Mouse (Mus musculus) kidney, embryonic 15.5 days (tissue): ENCODE data around the gene Malsu1. TPM values are rescaled to one million over a fixed set of nuclear protein-coding genes. Genes with fewer than 3 reads are reported as not detected.

ENCODE experiments used
- ATAC-seq: fragments of 200-750 bp; cut with Nextera tagmentation; replicated peaks from 2 replicates; pipeline ENCODE4 v1.8.0; 2017; ENCODE audit warnings: moderate TSS enrichment; ENCODE audit not compliant: low FRiP score
- H3K27ac ChIP-seq: fragments of 300-500 bp; sonication (generic); 2 replicates; pipeline ENCODE4 v1.5.1; 2015; ENCODE audit warnings: mild to moderate bottlenecking, inconsistent platforms
- H3K27me3 ChIP-seq: fragments of 300-500 bp; sonication (generic); 2 replicates; pipeline ENCODE4 v1.6.1; 2015; ENCODE audit warnings: inconsistent platforms
- H3K36me3 ChIP-seq: fragments of 300-500 bp; sonication (generic); 2 replicates; pipeline ENCODE4 v1.6.1; 2015; ENCODE audit warnings: inconsistent platforms
- H3K4me1 ChIP-seq: fragments of 300-500 bp; sonication (generic); 2 replicates; pipeline ENCODE4 v1.6.1; 2015; ENCODE audit warnings: inconsistent platforms
- H3K4me2 ChIP-seq: fragments of 300-500 bp; sonication (generic); 2 replicates; pipeline ENCODE4 v1.6.1; 2015; ENCODE audit warnings: moderate library complexity, mild to moderate bottlenecking, inconsistent platforms
- H3K4me3 ChIP-seq: fragments of 300-500 bp; sonication (generic); replicated peaks from 2 replicates; pipeline ENCODE4 v1.5.1; 2015; ENCODE audit warnings: mild to moderate bottlenecking, inconsistent platforms
- H3K9ac ChIP-seq: fragments of 300-500 bp; sonication (generic); 2 replicates; pipeline ENCODE4 v1.6.1; 2015; ENCODE audit warnings: mild to moderate bottlenecking, inconsistent platforms
- H3K9me3 ChIP-seq: fragments of 300-500 bp; sonication (generic); replicated peaks from 2 replicates; pipeline ENCODE4 v1.6.1; 2016; ENCODE audit warnings: inconsistent platforms
- WGBS: fragments of 180-500 bp; shearing (Covaris S2); methylation state at CpG from one replicate; pipeline ENCODE4 v1.1.7; 2015; ENCODE audit warnings: mixed read lengths; 5-methylcytosine and 5-hydroxymethylcytosine counted together
- polyA plus RNA-seq: library from polyadenylated mRNA; unstranded; fragments of >200 nt; fragmentation: Nextera tagmentation; extraction: Ambion mirVana; gene quantifications from 2 replicates; pipeline ENCODE4 v1.2.1, GENCODE M21; 2015

The Malsu1 gene
- polyA plus RNA-seq, 1 experiment from 2014 or later = 77.6 TPM

GRCm38 (mm10) chr6:49118446-49118845, 44.9 kb downstream of the Malsu1 start:
- H3K4me1 ChIP-seq = no peaks in the 10 kb centered on the region
- H3K27ac ChIP-seq = no peak overlapping the region
- no peaks in the 10 kb centered on the region for H3K27me3 ChIP-seq
- no peak overlapping the region for H3K4me2 ChIP-seq
- H3K4me3 ChIP-seq = no peak overlapping the region
- WGBS = 79% methylated on average over 8 of the region's 8 CpGs
- no peak overlapping the region for H3K9ac ChIP-seq
- ATAC-seq = no peak
- H3K9me3 ChIP-seq = no peaks in the 10 kb centered on the region
- peaks cover 45% of the 10 kb centered on the region for H3K36me3 ChIP-seq

DNA sequence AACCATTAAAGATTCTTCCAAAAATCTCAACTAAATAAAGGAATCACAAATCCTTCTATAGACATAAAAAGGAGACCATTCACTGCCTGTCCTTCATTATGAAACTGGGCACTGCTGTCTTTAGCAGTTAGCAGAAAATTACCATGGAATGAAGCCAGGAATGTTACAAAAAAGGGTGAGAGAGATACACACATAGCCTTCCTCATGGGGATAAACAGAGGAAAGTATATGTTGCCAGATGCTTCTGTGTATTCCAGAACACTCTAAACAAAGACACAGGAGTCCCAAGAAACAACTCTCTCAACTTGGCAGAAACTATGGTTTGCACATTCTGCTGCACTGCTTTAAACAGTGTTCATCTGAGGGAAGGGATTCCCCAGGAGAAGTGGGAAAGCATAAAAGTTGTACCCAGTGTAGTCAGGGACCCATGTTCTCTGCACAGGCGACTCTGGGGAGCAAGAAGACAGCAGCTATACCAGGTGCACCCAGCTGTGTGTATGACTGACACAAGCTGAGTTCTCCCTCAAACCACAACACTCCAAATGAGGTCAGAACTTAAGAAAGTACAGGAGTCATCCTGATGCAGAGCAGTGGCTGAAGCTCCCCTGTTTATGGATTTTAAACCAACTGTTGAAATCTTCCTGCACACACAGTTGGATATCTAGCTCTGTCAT, 46.0 kb downstream of the Malsu1 start:
- no peak overlapping the region for H3K27ac ChIP-seq
- H3K4me1 ChIP-seq = no peaks in the 10 kb centered on the region
- 77% methylated on average over 1 of the region's 1 CpGs for WGBS
- no peak overlapping the region for H3K4me2 ChIP-seq
- peaks cover 37% of the 10 kb centered on the region for H3K36me3 ChIP-seq
- H3K9me3 ChIP-seq = no peaks in the 10 kb centered on the region
- no peak overlapping the region for H3K9ac ChIP-seq
- no peak for ATAC-seq
- no peaks in the 10 kb centered on the region for H3K27me3 ChIP-seq
- no peak overlapping the region for H3K4me3 ChIP-seq

- Histone ChIP-seq H3K4me2 (no peak overlapping the region), H3K9me3 (no peaks in the 10 kb centered on the region), H3K27me3 (no peaks in the 10 kb centered on the region), H3K27ac (no peak overlapping the region), H3K4me1 (no peaks in the 10 kb centered on the region), H3K9ac (no peak overlapping the region), H3K4me3 (no peak overlapping the region), H3K36me3 (peaks cover 38% of the 10 kb centered on the region)
- ATAC-seq = no peak
- WGBS = 91% methylated on average over 3 of the region's 3 CpGs
Observed at GRCm38 (mm10) chr6:49120370-49120769, 46.8 kb downstream of the Malsu1 start.

- no peak overlapping the region for H3K4me3 ChIP-seq
- no peak overlapping the region for H3K9ac ChIP-seq
- peaks cover 23% of the 10 kb centered on the region for H3K36me3 ChIP-seq
- H3K27me3 ChIP-seq = no peaks in the 10 kb centered on the region
- peaks cover 5% of the 10 kb centered on the region for H3K4me1 ChIP-seq
- no peaks in the 10 kb centered on the region for H3K9me3 ChIP-seq
- H3K27ac ChIP-seq = no peak overlapping the region
- ATAC-seq = no peak
- H3K4me2 ChIP-seq = no peak overlapping the region
Observed at GRCm38 (mm10) chr6:49130328-49130727, 56.7 kb downstream of the Malsu1 start.

GRCm38 (mm10) chr6:49131855-49132254, 58.3 kb downstream of the Malsu1 start:
- ATAC-seq = no peak
- Histone ChIP-seq H3K9ac (no peak overlapping the region), H3K27ac (no peak overlapping the region), H3K4me1 (peaks cover 15% of the 10 kb centered on the region), H3K9me3 (no peaks in the 10 kb centered on the region), H3K4me2 (no peak overlapping the region), H3K27me3 (no peaks in the 10 kb centered on the region), H3K4me3 (no peak overlapping the region), H3K36me3 (peaks cover 16% of the 10 kb centered on the region; the same call in 1 of the 2 replicates)
- WGBS = 83% methylated on average over 9 of the region's 9 CpGs

- no peak overlapping the region for H3K27ac ChIP-seq
- H3K4me3 ChIP-seq = no peak overlapping the region
- ATAC-seq = no peak
- H3K27me3 ChIP-seq = no peaks in the 10 kb centered on the region
- H3K9me3 ChIP-seq = no peaks in the 10 kb centered on the region
- 62% methylated on average over 6 of the region's 6 CpGs for WGBS
- H3K36me3 ChIP-seq = peaks cover 16% of the 10 kb centered on the region; the same call in 1 of the 2 replicates
- no peak overlapping the region for H3K9ac ChIP-seq
- no peak overlapping the region for H3K4me2 ChIP-seq
- H3K4me1 ChIP-seq = peaks cover 16% of the 10 kb centered on the region
Observed at GRCm38 (mm10) chr6:49132352-49133090, 58.9 kb downstream of the Malsu1 start.

Other genes starting within 250 kb of the Malsu1 start
- 148 and 153 TPM in 2 replicates for gene Tmem176a, start 232.9 kb upstream of the Malsu1 start, polyA plus RNA-seq
- gene Tmem176b, start 232.3 kb upstream of the Malsu1 start, polyA plus RNA-seq = 353 and 363 TPM in 2 replicates
- 2.6 and 3.4 TPM in 2 replicates for gene Aoc1, start 200.9 kb upstream of the Malsu1 start, polyA plus RNA-seq
- not detected in 2 replicates for gene 1600015I10Rik, start 143.9 kb upstream of the Malsu1 start, polyA plus RNA-seq
- not detected in 2 replicates for gene Doxl2, start 98.8 kb upstream of the Malsu1 start, polyA plus RNA-seq
- gene Svs1, start 86.9 kb upstream of the Malsu1 start, polyA plus RNA-seq = not detected in 2 replicates
- gene Gpnmb, start 37.2 kb upstream of the Malsu1 start, polyA plus RNA-seq = 0.38 and 1.1 TPM in 2 replicates
- gene Igf2bp3, start 141.2 kb downstream of the Malsu1 start, polyA plus RNA-seq = 46.2 and 49.7 TPM in 2 replicates
- gene Tra2a, start 190.2 kb downstream of the Malsu1 start, polyA plus RNA-seq = 122 and 130 TPM in 2 replicates
- 11.4 and 12.8 TPM in 2 replicates for gene Ccdc126, start 245.5 kb downstream of the Malsu1 start, polyA plus RNA-seq